Mouse (Mus musculus): ENCODE data around the gene Dusp13. TPM values are rescaled to one million over a fixed set of nuclear protein-coding genes. Genes with fewer than 3 reads are reported as not detected.

The Dusp13 gene
- total RNA-seq, 2 experiments from 2014 or later, result not detected

GRCm38 (mm10) chr14:21748142-21748870 lies 2.7 kb downstream of the Dusp13 start:
- DNase-seq, result peak; percentile 60
- intact Hi-C loops (cut with DNase I), result loop anchor here (10.0 kb wide), 1 partner anchor 254 kb away; no protein-coding TSS in a partner anchor

DNA sequence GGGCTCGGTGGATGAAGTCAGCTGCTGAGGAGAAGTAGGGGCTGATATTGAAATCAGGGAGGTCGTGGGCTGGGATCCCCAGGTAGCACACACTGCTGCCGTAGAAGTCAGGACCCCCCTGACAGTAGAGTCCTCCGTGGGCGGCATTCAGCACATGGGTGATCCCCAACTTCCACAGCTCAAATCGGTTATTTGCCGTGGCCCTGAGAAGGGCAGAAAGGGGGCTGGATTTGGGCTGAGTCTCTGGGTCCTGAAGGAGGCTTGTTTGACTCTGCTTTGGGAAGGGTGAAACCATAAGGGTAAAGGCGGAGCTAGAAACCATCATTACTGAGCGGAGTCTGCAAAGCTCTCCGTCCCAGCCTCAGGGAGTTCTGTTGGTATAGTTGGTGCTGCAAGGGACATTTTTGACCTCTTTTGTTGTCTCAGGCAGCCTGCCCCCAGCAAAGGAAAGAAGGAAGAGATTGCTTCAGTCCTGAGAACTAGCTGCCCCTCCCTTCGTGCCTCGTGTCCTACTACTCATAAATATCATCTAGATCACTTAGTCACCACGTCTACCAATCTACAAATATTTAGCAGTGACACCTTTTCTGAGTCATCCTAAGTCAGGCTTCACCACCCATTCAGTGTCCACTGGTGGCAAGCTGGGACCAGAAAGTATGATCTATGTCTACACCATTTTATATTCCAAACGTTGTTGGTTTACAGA lies 3.4 kb downstream of the Dusp13 start:
- no peak for DNase-seq
- intact Hi-C loops (cut with DNase I), result loop anchor here (10.0 kb wide), 1 partner anchor 253 kb away; no protein-coding TSS in a partner anchor

GRCm38 (mm10) chr14:21746846-21747245 lies 4.1 kb downstream of the Dusp13 start:
- intact Hi-C loops (cut with DNase I), result loop anchor here (10.0 kb wide), 1 partner anchor 252 kb away; no protein-coding TSS in a partner anchor
- no peak for DNase-seq

GRCm38 (mm10) chr14:21746251-21746650 lies 4.7 kb downstream of the Dusp13 start:
- no peak for DNase-seq
- intact Hi-C loops (cut with DNase I), result loop anchor here (10.0 kb wide), 1 partner anchor 251 kb away; no protein-coding TSS in a partner anchor

- intact Hi-C loops (cut with DNase I), result loop anchor here (10.0 kb wide), 1 partner anchor 250 kb away; no protein-coding TSS in a partner anchor
- no peak for DNase-seq
Observed at GRCm38 (mm10) chr14:21745149-21745548, 5.8 kb downstream of the Dusp13 start.

DNA sequence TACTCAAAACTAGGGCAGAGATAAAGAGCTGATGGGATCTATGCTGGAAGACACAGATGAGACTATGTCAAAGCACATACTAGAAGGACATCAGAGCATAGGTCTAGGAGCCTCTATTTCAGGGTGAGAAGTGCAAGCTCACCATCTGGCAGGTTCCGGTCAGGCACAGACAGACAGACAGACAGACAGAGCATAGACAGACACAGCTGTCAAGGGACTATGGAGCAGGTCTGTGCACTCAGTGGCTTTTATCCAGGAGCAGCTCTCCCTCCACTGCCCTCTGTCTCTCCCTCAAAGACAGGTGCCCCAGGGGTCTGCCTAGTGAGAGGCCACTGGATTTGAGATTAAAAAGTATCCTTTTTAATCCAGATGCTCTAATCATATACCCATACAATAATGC lies 6.8 kb downstream of the Dusp13 start:
- intact Hi-C loops (cut with DNase I), result loop anchor here (10.0 kb wide), 1 partner anchor 249 kb away; no protein-coding TSS in a partner anchor
- no peak for DNase-seq

- DNase-seq, result no peak
- intact Hi-C loops (cut with DNase I), result loop anchor here (10.0 kb wide), 1 partner anchor 248 kb away; no protein-coding TSS in a partner anchor
Observed at GRCm38 (mm10) chr14:21742441-21742840, 8.5 kb downstream of the Dusp13 start.

GRCm38 (mm10) chr14:21741786-21742185 lies 9.2 kb downstream of the Dusp13 start:
- DNase-seq, result peak; percentile 86
- intact Hi-C loops (cut with DNase I), result loop anchor here (1.0 to 10.0 kb wide), 2 partner anchors 247 to 604 kb away; no protein-coding TSS in a partner anchor

GRCm38 (mm10) chr14:21741314-21741713 lies 9.7 kb downstream of the Dusp13 start:
- intact Hi-C loops (cut with DNase I), result loop anchor here (1.0 to 10.0 kb wide), 2 partner anchors 247 to 604 kb away; no protein-coding TSS in a partner anchor

GRCm38 (mm10) chr14:21740345-21740744 lies 10.6 kb downstream of the Dusp13 start:
- intact Hi-C loops (cut with DNase I), result loop anchor here (10.0 kb wide), 1 partner anchor 246 kb away; no protein-coding TSS in a partner anchor
- DNase-seq, result no peak

More at GRCm38 (mm10) chr14:21741314-21741713, 9.7 kb downstream of the Dusp13 start:
- no peak for DNase-seq

DNA sequence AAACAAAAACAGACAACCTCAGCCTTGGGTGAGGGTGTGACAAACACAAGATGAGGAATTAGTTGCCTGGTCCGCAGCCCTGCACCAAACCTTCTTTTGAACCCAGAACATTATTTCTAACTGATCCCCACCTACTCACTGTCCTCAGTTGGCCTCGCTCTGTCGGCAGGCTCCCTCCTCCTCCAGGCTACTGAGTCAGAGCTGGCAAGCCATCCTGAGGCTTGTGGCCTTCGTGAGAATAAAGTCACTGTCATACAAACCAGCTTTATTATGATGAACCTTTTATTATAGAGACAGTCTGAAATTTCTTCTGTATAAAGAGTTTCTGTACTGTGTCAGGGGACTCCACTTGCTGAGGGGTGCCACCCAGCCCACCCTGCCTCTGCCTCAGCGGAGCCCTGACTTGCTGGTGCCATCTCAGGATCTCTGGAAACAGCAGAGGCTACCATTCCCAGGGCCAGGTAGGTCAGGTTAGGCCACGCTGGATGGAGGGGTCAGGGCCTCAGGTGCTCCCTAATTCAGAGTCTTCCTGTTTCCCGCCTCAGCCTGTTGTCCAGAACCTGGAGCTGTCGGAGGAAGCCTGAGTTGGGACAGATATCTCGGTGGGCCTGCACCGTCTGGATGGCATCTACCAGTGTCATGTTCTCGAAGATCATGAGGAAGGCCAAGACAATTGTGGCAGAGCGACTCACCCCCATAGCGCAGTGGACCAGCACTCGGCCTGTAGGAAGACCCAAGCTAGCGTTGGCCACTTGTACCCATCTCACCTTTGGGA lies 17.7 kb downstream of the Dusp13 start:
- intact Hi-C loops (cut with DNase I), result no loop called here
- DNase-seq, result no peak

DNA sequence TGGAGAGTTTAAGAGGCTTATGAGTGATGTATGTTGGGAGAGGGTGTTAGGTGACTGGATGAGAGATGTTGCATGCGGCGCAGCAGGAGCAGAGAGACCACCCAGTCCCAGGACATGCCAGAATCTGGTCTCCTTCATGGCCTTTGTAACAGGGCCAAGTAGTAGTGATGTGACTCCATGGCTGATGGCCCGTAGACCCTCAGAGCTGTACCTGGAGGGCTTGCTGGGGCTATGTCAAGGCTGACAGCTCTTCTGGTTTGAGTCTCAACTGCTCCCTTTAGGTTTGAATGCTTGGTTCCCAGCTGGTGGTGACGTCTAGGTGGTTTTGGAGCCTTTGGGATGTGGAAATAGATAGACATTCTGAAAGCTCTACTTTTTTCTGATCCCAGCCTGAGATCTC lies 21.0 kb downstream of the Dusp13 start:
- intact Hi-C loops (cut with DNase I), result no loop called here
- DNase-seq, result no peak

GRCm38 (mm10) chr14:21729031-21729732 lies 21.8 kb downstream of the Dusp13 start:
- intact Hi-C loops (cut with DNase I), result no loop called here
- DNase-seq, result no peak

GRCm38 (mm10) chr14:21722021-21722698 lies 28.8 kb downstream of the Dusp13 start:
- intact Hi-C loops (cut with DNase I), result no loop called here
- DNase-seq, result no peak

- intact Hi-C loops (cut with DNase I), result no loop called here
- no peak for DNase-seq
Observed at GRCm38 (mm10) chr14:21720430-21721205, 30.4 kb downstream of the Dusp13 start.

GRCm38 (mm10) chr14:21719646-21720383 lies 31.2 kb downstream of the Dusp13 start:
- intact Hi-C loops (cut with DNase I), result no loop called here
- peak; percentile 45 for DNase-seq

- intact Hi-C loops (cut with DNase I), result no loop called here
- no peak for DNase-seq
Observed at GRCm38 (mm10) chr14:21714486-21714885, 36.5 kb downstream of the Dusp13 start, which contains the start of gene Dupd1. Gene Dupd1, minus strand, starts transcription at chr14:21714576.

GRCm38 (mm10) chr14:21711231-21711630 lies 39.8 kb downstream of the Dusp13 start:
- intact Hi-C loops (cut with DNase I), result no loop called here
- no peak for DNase-seq

Data from left cerebral cortex, postnatal 4 days (tissue).